Mouse (Mus musculus) embryonic facial prominence, embryonic 13.5 days (tissue): ENCODE data around the gene Fat2. TPM values are rescaled to one million over a fixed set of nuclear protein-coding genes. Genes with fewer than 3 reads are reported as not detected.

ENCODE experiments used
- ATAC-seq: fragments of 200-750 bp; cut with Nextera tagmentation; 2 replicates; pipeline ENCODE4 v1.8.0; 2017; ENCODE audit warnings: low read depth; ENCODE audit not compliant: insufficient number of reproducible peaks, insufficient read depth, low FRiP score, low TSS enrichment
- H3K27ac ChIP-seq: fragments of 300-500 bp; sonication (generic); 2 replicates; pipeline ENCODE4 v1.5.1; 2015; ENCODE audit warnings: moderate library complexity, mild to moderate bottlenecking, inconsistent platforms
- H3K27me3 ChIP-seq: fragments of 300-500 bp; sonication (generic); 2 replicates; pipeline ENCODE4 v1.6.1; 2015; ENCODE audit warnings: mild to moderate bottlenecking, inconsistent platforms
- H3K36me3 ChIP-seq: fragments of 300-500 bp; sonication (generic); 2 replicates; pipeline ENCODE4 v1.6.1; 2015; ENCODE audit warnings: mild to moderate bottlenecking, inconsistent platforms
- H3K4me1 ChIP-seq: fragments of 300-500 bp; sonication (generic); 2 replicates; pipeline ENCODE4 v1.6.1; 2015; ENCODE audit warnings: inconsistent platforms
- H3K4me2 ChIP-seq: fragments of 300-500 bp; sonication (generic); 2 replicates; pipeline ENCODE4 v1.6.1; 2015; ENCODE audit warnings: moderate library complexity, mild to moderate bottlenecking, inconsistent platforms
- H3K4me3 ChIP-seq: fragments of 300-500 bp; sonication (generic); 2 replicates; pipeline ENCODE4 v1.5.1; 2015; ENCODE audit warnings: mild to moderate bottlenecking, inconsistent platforms
- H3K9ac ChIP-seq: fragments of 300-500 bp; sonication (generic); 2 replicates; pipeline ENCODE4 v1.6.1; 2015; ENCODE audit warnings: mild to moderate bottlenecking, inconsistent platforms
- H3K9me3 ChIP-seq: fragments of 300-500 bp; sonication (generic); 2 replicates; pipeline ENCODE4 v1.6.1; 2016; ENCODE audit warnings: inconsistent platforms
- WGBS: fragments of 180-500 bp; shearing (Covaris S2); methylation state at CpG from one replicate; pipeline ENCODE4 v1.1.7; 2015; ENCODE audit warnings: mixed read lengths; 5-methylcytosine and 5-hydroxymethylcytosine counted together
- polyA plus RNA-seq: library from polyadenylated mRNA; unstranded; fragments of >200 nt; fragmentation: Nextera tagmentation; extraction: Ambion mirVana; gene quantifications from 2 replicates; pipeline ENCODE4 v1.2.1, GENCODE M21; 2015

The Fat2 gene
- polyA plus RNA-seq = 0.62 and 0.69 TPM in 2 replicates

DNA sequence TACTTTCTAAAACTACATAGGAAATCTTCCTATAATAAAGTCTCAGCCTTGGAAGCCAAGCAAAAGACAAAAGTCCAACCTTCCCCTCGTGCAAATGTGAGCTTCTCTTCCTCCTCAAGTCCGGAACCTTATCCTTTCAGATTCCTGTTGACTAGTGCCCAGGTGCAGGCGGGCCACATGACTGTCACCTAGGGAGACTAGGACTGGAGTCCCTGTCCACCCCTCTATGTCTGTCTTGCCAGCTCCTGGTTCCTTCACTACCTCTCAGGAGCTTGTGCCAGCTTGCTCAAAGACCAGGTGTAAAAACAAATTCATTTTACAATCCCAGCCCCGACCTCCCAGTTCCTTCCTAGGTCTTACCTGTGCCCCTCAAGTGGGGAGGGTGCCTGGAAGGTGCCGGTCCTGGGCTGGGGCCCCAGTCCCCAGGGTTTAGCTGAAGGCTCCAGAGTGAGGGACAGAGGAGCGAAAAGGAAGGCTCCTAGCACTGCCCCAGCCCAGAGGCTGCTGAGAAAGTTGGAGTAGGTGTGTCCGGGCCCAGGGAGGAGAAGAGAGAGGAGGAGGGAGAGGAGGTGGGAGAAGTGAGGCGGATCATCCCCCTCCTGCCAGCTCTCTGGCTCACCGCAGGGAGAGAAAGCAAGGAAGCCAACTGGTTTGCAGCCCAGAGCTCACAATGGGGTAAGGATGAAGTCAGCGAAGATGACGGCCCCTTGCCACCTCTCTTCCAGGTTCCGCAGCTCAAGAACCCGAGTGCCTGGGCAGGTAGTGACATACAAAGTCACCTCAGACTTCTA, at the start of gene Fat2:
Gene Fat2, minus strand, starts transcription at position 464 of the 791 bp plus-strand sequence.
- Histone ChIP-seq H3K4me3 (peak within 1 kb of the TSS; percentile 12), H3K36me3 (no peaks in the 10 kb centered on the region), H3K27me3 (no peaks in the 10 kb centered on the region), H3K9me3 (no peaks in the 10 kb centered on the region), H3K4me2 (peak within 1 kb of the TSS; percentile 28), H3K9ac (0 out of 2 replicates have a peak within 1 kb of the TSS, but pooled peaks have one; percentile 27), H3K27ac (no peak within 1 kb of the TSS), H3K4me1 (0 out of 2 replicates have a peak, but pooled peaks cover 6% of the 10 kb centered on the region)
- 38% methylated on average over 13 of the region's 13 CpGs for WGBS
- peak; percentile 53; the same call in 1 of the 2 replicates for ATAC-seq

DNA sequence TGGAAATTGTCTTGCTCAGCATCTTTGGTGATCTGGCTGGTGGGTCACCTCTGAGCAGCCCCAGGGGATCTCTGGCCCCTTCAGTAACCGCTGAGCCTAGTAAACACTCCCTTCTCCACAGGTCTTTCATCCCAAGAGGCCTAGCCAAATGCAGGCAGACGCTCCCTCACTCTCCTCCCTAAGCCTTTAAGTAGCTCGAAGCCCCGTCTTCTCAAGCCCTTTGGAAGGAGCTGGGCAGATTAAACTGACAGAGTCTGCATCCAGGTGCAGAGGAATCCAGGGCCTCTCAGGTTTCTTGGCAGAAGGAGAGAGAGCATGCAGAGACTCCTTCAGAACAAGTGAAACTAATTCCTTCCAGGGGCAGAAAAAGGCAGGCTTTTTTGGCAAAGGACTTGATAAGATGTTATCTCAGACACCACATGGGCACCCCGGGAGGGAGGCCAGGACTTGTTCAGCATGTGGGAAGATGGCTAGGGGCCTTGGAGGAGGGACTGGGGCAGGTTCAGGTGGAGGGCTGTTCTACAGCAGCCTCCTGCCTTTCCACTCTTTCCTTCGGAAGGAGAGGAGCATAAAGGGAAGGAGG, 47.2 kb upstream of the Fat2 start:
- peak; percentile 44 for ATAC-seq
- peak overlapping the region; percentile 80 for H3K27ac ChIP-seq
- no peaks in the 10 kb centered on the region for H3K9me3 ChIP-seq
- H3K36me3 ChIP-seq = no peaks in the 10 kb centered on the region
- H3K4me3 ChIP-seq = no peak overlapping the region
- no peak overlapping the region for H3K4me2 ChIP-seq
- H3K4me1 ChIP-seq = peaks cover 38% of the 10 kb centered on the region
- no peak overlapping the region; the same call in 1 of the 2 replicates for H3K9ac ChIP-seq
- 9% methylated on average over 6 of the region's 6 CpGs for WGBS
- no peaks in the 10 kb centered on the region for H3K27me3 ChIP-seq

DNA sequence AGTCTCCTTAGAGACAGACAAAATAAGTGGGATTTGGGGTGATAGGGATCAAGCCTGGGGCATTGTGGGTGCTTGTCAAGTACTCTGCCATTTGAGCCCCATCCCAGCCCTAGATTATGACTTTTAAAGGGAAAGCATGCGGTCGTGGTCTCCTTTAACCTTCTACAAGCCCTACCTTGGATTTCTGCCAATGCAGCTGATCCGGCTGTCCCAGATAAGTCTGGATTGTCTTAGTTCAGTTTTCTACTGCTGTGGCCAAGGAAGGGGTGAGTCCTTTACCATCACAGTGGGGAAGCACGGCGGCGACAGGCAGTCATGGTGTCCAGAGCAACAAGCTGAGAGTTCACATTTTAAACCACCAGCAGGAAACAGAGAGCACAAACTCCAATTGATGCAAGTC, 44.5 kb upstream of the Fat2 start:
- H3K4me1 ChIP-seq = peaks cover 44% of the 10 kb centered on the region
- H3K4me2 ChIP-seq = no peak overlapping the region
- H3K4me3 ChIP-seq = no peak overlapping the region
- no peak overlapping the region for H3K27ac ChIP-seq
- H3K36me3 ChIP-seq = no peaks in the 10 kb centered on the region
- H3K9ac ChIP-seq = no peak overlapping the region
- no peaks in the 10 kb centered on the region for H3K27me3 ChIP-seq
- H3K9me3 ChIP-seq = no peaks in the 10 kb centered on the region
- WGBS = 34% methylated on average over 6 of the region's 6 CpGs
- ATAC-seq = no peak

DNA sequence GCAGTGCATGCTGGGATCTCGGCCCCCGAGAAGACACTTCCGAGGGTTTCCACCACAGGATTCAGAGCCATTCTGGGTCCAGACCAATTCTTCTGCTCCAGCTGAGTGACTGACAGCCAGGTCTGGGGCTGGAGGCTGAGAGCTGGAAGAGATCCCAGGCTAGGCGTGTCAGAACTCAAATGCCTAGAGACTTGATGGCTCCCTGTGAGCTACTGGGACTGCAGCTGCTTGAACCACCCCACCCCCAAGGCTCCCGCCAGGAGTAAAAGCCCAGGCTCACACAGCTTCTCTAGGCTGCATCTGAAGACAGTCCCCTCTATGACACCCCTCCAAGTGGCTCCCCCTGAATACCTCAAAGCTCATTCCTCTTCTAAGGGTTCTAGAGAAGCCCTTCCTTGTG, 42.0 kb upstream of the Fat2 start:
- H3K27me3 ChIP-seq = no peaks in the 10 kb centered on the region
- H3K27ac ChIP-seq = peak overlapping the region; percentile 64; the same call in 1 of the 2 replicates
- 41% methylated on average over 5 of the region's 5 CpGs for WGBS
- H3K4me2 ChIP-seq = no peak overlapping the region; the same call in 1 of the 2 replicates
- H3K4me3 ChIP-seq = no peak overlapping the region
- no peak overlapping the region for H3K9ac ChIP-seq
- peaks cover 34% of the 10 kb centered on the region for H3K4me1 ChIP-seq
- ATAC-seq = peak; percentile 53; the same call in 1 of the 2 replicates
- no peaks in the 10 kb centered on the region for H3K9me3 ChIP-seq
- H3K36me3 ChIP-seq = no peaks in the 10 kb centered on the region

DNA sequence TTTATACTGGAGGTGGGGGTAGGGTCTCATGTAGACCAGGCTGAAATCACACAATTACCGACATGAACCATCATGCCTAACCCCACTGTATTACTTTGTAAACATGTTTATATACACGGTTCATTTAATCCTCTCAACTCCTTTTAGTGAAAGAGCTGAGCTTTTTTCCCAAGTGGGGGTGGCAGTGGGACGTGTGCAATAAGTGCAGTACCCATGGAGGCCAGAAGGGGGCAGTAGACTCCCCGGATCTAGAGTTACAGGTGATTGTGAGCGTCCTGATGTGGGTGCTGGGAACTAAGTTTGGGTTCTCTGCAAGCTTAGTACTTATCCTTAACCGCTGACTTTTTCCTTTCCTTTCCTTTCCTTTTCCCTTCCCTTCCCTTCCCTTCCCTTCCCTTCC, 37.5 kb upstream of the Fat2 start:
- 58% methylated on average over 6 of the region's 6 CpGs for WGBS
- no peak overlapping the region for H3K4me2 ChIP-seq
- no peaks in the 10 kb centered on the region for H3K9me3 ChIP-seq
- peaks cover 7% of the 10 kb centered on the region for H3K4me1 ChIP-seq
- ATAC-seq = no peak
- H3K9ac ChIP-seq = no peak overlapping the region
- H3K27me3 ChIP-seq = no peaks in the 10 kb centered on the region
- no peak overlapping the region for H3K4me3 ChIP-seq
- H3K27ac ChIP-seq = no peak overlapping the region
- no peaks in the 10 kb centered on the region for H3K36me3 ChIP-seq

DNA sequence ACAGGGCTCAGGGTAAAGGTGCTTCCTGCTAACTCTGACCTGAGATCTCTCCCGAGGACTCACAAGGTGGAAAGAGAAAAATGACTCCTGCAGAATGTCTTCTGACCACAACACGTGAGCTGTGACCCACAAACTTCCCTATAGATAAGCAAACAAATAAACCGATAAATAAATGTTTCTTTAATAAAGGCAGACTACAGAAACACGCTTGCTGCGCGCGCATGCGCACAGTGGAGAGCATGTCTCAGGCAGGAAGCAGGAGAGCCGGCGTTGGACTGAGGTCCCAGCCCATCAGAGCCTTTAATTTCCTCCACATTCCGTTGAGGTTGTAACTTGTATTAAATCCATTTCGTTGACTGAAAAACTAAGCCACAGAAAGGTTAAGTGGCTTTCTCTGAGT, 37.0 kb upstream of the Fat2 start:
- no peak for ATAC-seq
- H3K4me1 ChIP-seq = peaks cover 3% of the 10 kb centered on the region
- no peak overlapping the region for H3K4me2 ChIP-seq
- no peak overlapping the region for H3K9ac ChIP-seq
- H3K36me3 ChIP-seq = no peaks in the 10 kb centered on the region
- WGBS = 85% methylated on average over 12 of the region's 12 CpGs
- no peak overlapping the region for H3K4me3 ChIP-seq
- H3K27ac ChIP-seq = no peak overlapping the region
- H3K9me3 ChIP-seq = no peaks in the 10 kb centered on the region
- H3K27me3 ChIP-seq = no peaks in the 10 kb centered on the region

DNA sequence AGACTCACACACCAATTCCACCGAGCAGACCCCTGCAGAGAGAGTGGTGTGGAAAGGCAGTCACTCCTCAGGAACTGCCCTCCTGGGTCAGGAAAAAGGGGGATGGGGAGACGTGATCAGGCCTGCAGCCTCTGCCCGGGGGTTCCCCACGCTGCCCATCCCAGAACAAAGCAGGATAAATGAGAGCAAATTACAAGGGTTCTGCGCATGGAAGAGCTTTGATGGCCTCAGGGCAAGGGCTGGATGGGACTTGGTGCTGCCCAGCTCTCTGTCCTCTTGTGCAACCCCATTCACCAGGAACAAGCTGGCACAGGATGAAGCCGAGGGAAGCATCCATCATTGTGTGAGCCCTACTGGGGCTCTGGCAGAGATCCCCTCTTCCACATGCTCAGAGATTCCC, 35.6 kb upstream of the Fat2 start:
- Histone ChIP-seq H3K9me3 (no peaks in the 10 kb centered on the region), H3K4me3 (no peak overlapping the region), H3K27me3 (no peaks in the 10 kb centered on the region), H3K4me1 (no peaks in the 10 kb centered on the region), H3K36me3 (no peaks in the 10 kb centered on the region), H3K9ac (no peak overlapping the region), H3K27ac (no peak overlapping the region), H3K4me2 (no peak overlapping the region)
- 24% methylated on average over 6 of the region's 6 CpGs for WGBS
- ATAC-seq = no peak

DNA sequence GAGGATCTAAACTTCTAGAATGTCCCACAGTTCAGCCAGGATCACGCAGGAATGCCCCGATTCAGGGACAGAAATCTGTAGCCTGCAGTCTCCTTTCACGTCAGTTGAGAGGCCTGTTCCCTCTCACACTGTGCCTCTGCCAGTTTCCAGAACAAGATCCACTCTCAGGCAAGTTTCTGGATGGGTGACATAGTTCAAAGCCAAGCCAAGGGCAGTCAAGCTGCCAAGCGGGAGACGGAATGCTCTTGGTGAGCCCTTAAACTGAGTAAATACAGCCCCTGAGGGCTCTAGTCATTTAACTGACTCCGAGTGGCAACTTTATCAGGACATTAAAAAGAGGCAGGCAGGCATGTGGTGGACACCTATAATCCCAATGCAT, 32.7 kb upstream of the Fat2 start:
- Histone ChIP-seq H3K4me2 (no peak overlapping the region), H3K4me1 (peaks cover 6% of the 10 kb centered on the region; the same call in 1 of the 2 replicates), H3K4me3 (no peak overlapping the region), H3K27me3 (no peaks in the 10 kb centered on the region), H3K27ac (no peak overlapping the region), H3K9ac (no peak overlapping the region), H3K9me3 (no peaks in the 10 kb centered on the region), H3K36me3 (no peaks in the 10 kb centered on the region)
- ATAC-seq = no peak
- WGBS = 44% methylated on average over 6 of the region's 6 CpGs

DNA sequence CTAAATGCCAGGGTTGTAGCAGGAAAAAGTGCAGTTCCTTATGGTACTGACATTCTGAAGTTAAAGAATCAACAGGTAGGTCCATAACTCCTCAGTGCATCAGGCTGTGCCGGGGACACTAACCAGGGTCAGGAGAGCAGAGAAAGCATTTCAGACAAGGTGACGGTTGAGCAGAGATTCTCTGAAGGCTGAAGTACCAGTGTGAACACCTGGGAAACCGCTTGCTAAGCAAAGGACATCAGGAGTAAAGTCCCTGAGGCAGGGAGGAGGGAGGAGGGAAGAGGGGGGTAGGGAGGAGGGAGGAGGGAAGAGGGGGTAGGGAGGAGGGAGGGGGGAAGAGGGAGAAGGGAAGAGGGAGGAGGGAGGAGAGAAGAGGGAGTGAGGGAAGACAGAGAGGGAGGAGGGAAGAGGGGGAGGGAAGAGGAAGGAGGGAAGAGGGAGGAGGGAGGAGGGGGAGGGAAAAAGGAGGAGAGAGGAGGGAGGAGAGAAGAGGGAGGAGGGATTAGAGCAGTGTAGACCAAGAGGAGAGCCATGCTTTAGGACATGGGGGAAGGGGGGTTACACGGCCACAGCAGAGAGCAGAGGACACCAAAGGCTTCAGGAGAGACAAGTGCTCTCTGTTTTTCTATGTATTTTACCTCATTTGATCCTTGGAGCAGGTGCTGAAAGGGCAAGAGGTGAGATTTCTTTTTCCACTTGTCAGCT, 32.2 kb upstream of the Fat2 start:
- Histone ChIP-seq H3K27ac (no peak overlapping the region), H3K9ac (no peak overlapping the region), H3K4me1 (peaks cover 6% of the 10 kb centered on the region; the same call in 1 of the 2 replicates), H3K4me3 (no peak overlapping the region), H3K27me3 (no peaks in the 10 kb centered on the region), H3K4me2 (no peak overlapping the region), H3K9me3 (no peaks in the 10 kb centered on the region), H3K36me3 (no peaks in the 10 kb centered on the region)
- WGBS = 54% methylated on average over 4 of the region's 4 CpGs
- ATAC-seq = no peak

DNA sequence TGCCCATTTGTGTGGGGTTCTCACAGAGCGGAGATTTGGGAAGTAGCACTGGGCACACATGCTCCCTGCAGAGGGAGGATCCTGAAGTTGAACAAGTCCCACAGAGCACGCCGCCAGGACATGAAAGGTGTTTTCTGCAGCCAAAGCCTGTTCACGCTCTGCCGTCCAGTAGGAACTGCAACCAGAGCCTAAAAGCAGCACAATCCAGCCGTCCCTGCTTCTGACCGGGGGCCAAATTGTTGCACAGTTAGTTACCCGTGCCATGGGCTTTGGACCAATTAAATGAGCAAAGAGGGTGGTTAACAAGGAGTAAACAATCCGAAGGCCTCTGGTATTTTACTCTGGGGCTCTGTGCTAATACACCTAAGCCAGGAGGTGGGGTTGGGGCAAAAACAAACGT, 31.4 kb upstream of the Fat2 start:
- Histone ChIP-seq H3K9ac (no peak overlapping the region), H3K4me1 (peaks cover 6% of the 10 kb centered on the region; the same call in 1 of the 2 replicates), H3K27ac (no peak overlapping the region), H3K4me3 (no peak overlapping the region), H3K36me3 (no peaks in the 10 kb centered on the region), H3K4me2 (no peak overlapping the region), H3K27me3 (no peaks in the 10 kb centered on the region), H3K9me3 (no peaks in the 10 kb centered on the region)
- 62% methylated on average over 10 of the region's 10 CpGs for WGBS
- ATAC-seq = no peak

DNA sequence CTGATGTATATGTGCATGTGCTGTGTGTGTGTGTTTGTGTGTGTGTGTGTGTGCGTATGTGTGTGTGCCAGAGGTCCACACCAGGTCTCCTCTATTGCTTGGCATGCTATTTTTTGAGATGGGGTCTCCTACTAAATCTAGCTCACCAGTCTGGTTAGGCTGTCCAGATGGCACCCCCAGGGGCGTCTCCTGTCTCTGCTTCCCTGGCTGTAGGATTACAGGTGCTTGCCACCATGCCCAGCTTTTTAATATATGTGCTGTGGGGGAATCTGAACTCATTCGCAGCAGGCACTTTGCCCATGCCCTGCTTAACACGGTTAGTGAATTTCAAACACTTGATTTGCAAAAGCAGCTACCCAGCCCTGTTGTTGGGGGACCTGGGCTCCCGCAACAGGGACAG, 29.5 kb upstream of the Fat2 start:
- no peak overlapping the region for H3K9ac ChIP-seq
- 74% methylated on average over 5 of the region's 5 CpGs for WGBS
- peaks cover 6% of the 10 kb centered on the region; the same call in 1 of the 2 replicates for H3K4me1 ChIP-seq
- no peaks in the 10 kb centered on the region for H3K9me3 ChIP-seq
- no peak for ATAC-seq
- H3K27ac ChIP-seq = no peak overlapping the region
- no peak overlapping the region for H3K4me3 ChIP-seq
- H3K4me2 ChIP-seq = no peak overlapping the region
- H3K36me3 ChIP-seq = no peaks in the 10 kb centered on the region
- H3K27me3 ChIP-seq = no peaks in the 10 kb centered on the region
